9 mouse cellular contexts compared by ENCODE assay signal in the genomic region with DNA sequence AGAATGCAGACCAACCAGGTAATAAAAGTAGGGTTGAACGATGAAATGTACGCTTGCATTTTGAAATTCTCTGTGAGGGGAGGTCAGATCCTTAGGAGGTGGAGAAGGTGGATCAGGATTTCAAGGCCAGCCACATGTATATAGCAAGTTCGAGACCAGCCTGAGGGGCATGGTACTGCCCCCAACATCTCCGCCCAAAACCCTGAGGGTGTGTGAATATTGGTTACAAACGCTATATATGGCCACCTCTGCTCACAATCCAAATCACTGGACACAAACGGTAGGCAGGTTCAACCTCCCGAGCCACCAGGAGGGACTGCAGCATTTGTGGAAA. TPM values are rescaled to one million over a fixed set of nuclear protein-coding genes. Genes with fewer than 3 reads are reported as not detected.
DNase-seq lines count a peak whose midpoint lies in the region; ATAC-seq lines count a peak whose summit lies in the region.
"Had no signal": no experiment of that assay in that cellular context is flagged by ENCODE, and none has a peak within 500 bp of the region (broad histone marks: within the 10 kb centered on the region; RNA-seq: fewer than 3 reads in every experiment).

No protein-coding gene starts in this region.

- no peaks in the 10 kb centered on the region for H3K4me1 ChIP-seq in kidney, embryonic 14.5 days (ENCODE audit: control insufficient read depth, insufficient read depth, low read length)
- 0 out of 2 replicates have a peak, but pooled peaks cover 13% of the 10 kb centered on the region for H3K4me1 ChIP-seq in intestine, embryonic 14.5 days (replicated peaks; ENCODE audit: control insufficient read depth, insufficient read depth, low read length)
- peaks cover 13% of the 10 kb centered on the region for H3K4me1 ChIP-seq in midbrain, embryonic 16.5 days (ENCODE audit: control insufficient read depth, insufficient read depth, low read length)

- H3K4me3 ChIP-seq in kidney, embryonic 14.5 days (ENCODE audit: low read length), result peak overlapping the region; percentile 87
- H3K4me3 ChIP-seq in intestine, embryonic 14.5 days (ENCODE audit: low read depth, low read length), result peak overlapping the region; percentile 87
- H3K4me3 ChIP-seq in midbrain, embryonic 16.5 days (ENCODE audit: low read depth, low read length), result peak overlapping the region; percentile 73

- peak; percentile 61 for ATAC-seq in kidney, embryonic 14.5 days (ENCODE audit: low FRiP score, low TSS enrichment)
- peak; percentile 32 for ATAC-seq in common myeloid progenitor, adult 5-6 weeks (replicated peaks; ENCODE audit: low read depth, poor library complexity, severe bottlenecking)
- peak; percentile 50; the same call in 1 of the 2 replicates for ATAC-seq in intestine, embryonic 14.5 days (replicated peaks; ENCODE audit: low FRiP score, low TSS enrichment, low read depth)
- ATAC-seq in midbrain, embryonic 16.5 days, result no peak; the same call in 1 of the 2 replicates

- under 1% methylated on average over 7 of the region's 7 CpGs for WGBS in kidney, embryonic 14.5 days
- WGBS in intestine, embryonic 14.5 days, result under 1% methylated on average over 7 of the region's 7 CpGs
- WGBS in midbrain, embryonic 16.5 days, result 1% methylated on average over 7 of the region's 7 CpGs

- H3K9me3 ChIP-seq in kidney, embryonic 14.5 days (ENCODE audit: control insufficient read depth, low read length), result no peaks in the 10 kb centered on the region
- no peaks in the 10 kb centered on the region for H3K9me3 ChIP-seq in intestine, embryonic 14.5 days (ENCODE audit: control insufficient read depth, low read length)
- H3K9me3 ChIP-seq in midbrain, embryonic 16.5 days (replicated peaks; ENCODE audit: control insufficient read depth, low read length, poor library complexity, severe bottlenecking), result no peaks in the 10 kb centered on the region

- H3K36me3 ChIP-seq in kidney, embryonic 14.5 days (ENCODE audit: control insufficient read depth, insufficient read depth, low read length), result peaks cover 12% of the 10 kb centered on the region
- peaks cover 14% of the 10 kb centered on the region for H3K36me3 ChIP-seq in intestine, embryonic 14.5 days (ENCODE audit: control insufficient read depth, insufficient read depth, low read length)
- H3K36me3 ChIP-seq in midbrain, embryonic 16.5 days (ENCODE audit: control insufficient read depth, insufficient read depth, low read length), result peaks cover under 1% of the 10 kb centered on the region; the same call in 1 of the 2 replicates

- no peak for DNase-seq in kidney, postnatal 36 days
- DNase-seq in intestine, embryonic 14.5 days (ENCODE audit: low spot score), result no peak
- DNase-seq in Muller cell, postnatal 12 days (ENCODE audit: inconsistent ontology term), result no peak
- no peak for DNase-seq in cerebellum, postnatal 4 days (ENCODE audit: low spot score in 2 of 2)
- DNase-seq in spleen, postnatal 4 days (ENCODE audit: low spot score in 2 of 2), result no peak

- H3K9ac ChIP-seq in kidney, embryonic 14.5 days (ENCODE audit: low read depth, low read length), result peak overlapping the region; percentile 48; the same call in 1 of the 2 replicates
- peak overlapping the region; percentile 80 for H3K9ac ChIP-seq in intestine, embryonic 14.5 days (ENCODE audit: low read length)
- H3K9ac ChIP-seq in midbrain, embryonic 16.5 days (ENCODE audit: low read depth, low read length), result peak overlapping the region; percentile 65

- peak overlapping the region; percentile 45 for H3K4me2 ChIP-seq in kidney, embryonic 14.5 days (replicated peaks; ENCODE audit: low read depth, low read length)
- peak overlapping the region; percentile 76 for H3K4me2 ChIP-seq in intestine, embryonic 14.5 days (ENCODE audit: low read length)
- peak overlapping the region; percentile 41 for H3K4me2 ChIP-seq in midbrain, embryonic 16.5 days (ENCODE audit: low read length)

- no peaks in the 10 kb centered on the region for H3K27me3 ChIP-seq in kidney, embryonic 14.5 days (ENCODE audit: control insufficient read depth, insufficient read depth, low read length)
- no peaks in the 10 kb centered on the region for H3K27me3 ChIP-seq in intestine, embryonic 14.5 days (replicated peaks; ENCODE audit: control insufficient read depth, insufficient read depth, low read length)
- H3K27me3 ChIP-seq in midbrain, embryonic 16.5 days (ENCODE audit: control insufficient read depth, insufficient read depth, low read depth, low read length), result no peaks in the 10 kb centered on the region

- H3K27ac ChIP-seq in kidney, embryonic 14.5 days (ENCODE audit: low read depth, low read length), result peak overlapping the region; percentile 80; the same call in 1 of the 2 replicates
- peak overlapping the region; percentile 83; the same call in 1 of the 2 replicates for H3K27ac ChIP-seq in intestine, embryonic 14.5 days (ENCODE audit: low read depth)
- peak overlapping the region; percentile 61 for H3K27ac ChIP-seq in midbrain, embryonic 16.5 days (ENCODE audit: low read length)

RNA-seq across cellular contexts. Expression of gene Zfp184, which starts 0.3 kb away (rescaled TPM):
- 15.5 and 17.9 TPM in 2 replicates for polyA plus RNA-seq in kidney, embryonic 14.5 days (2014; fragmentation: Nextera tagmentation; extraction: Ambion mirVana)
- total RNA-seq in common myeloid progenitor, adult 5-6 weeks (2017), result 13.1 and 13.9 TPM in 2 replicates
- 9.8 and 13.8 TPM in 2 replicates for polyA plus RNA-seq in intestine, embryonic 14.5 days (2014; fragmentation: Nextera tagmentation; extraction: Ambion mirVana)
- 12.0 and 13.7 TPM in 2 replicates for polyA plus RNA-seq in midbrain, embryonic 16.5 days (2015; fragmentation: Nextera tagmentation; extraction: Ambion mirVana)

RNA-seq across cellular contexts. Expression of gene Pom121l2, which starts 36.4 kb away (rescaled TPM):
- polyA plus RNA-seq in kidney, embryonic 14.5 days (2014; fragmentation: Nextera tagmentation; extraction: Ambion mirVana), result 0.36 TPM in 1 of 2 replicates, not detected in the other
- not detected in 2 replicates for total RNA-seq in common myeloid progenitor, adult 5-6 weeks (2017)
- polyA plus RNA-seq in intestine, embryonic 14.5 days (2014; fragmentation: Nextera tagmentation; extraction: Ambion mirVana), result not detected in 2 replicates
- not detected in 2 replicates for polyA plus RNA-seq in midbrain, embryonic 16.5 days (2015; fragmentation: Nextera tagmentation; extraction: Ambion mirVana)
- polyA plus RNA-seq: large intestine, adult 2 months had no signal
